Mouse (Mus musculus) stomach, embryonic 16.5 days (tissue): Measurements from ENCODE around the gene Tfdp2. TPM values are rescaled to one million over a fixed set of nuclear protein-coding genes. Genes with fewer than 3 reads are reported as not detected.
A peak's percentile ranks its signal among the peaks of the same experiment; 100 is the strongest.

Experiments
- ATAC-seq: fragments of 200-750 bp; cut with Nextera tagmentation; 2 replicates; pipeline ENCODE4 v1.8.0; 2017; ENCODE audit warnings: moderate number of reproducible peaks, moderate TSS enrichment; ENCODE audit not compliant: insufficient read depth, low FRiP score
- H3K27ac ChIP-seq: fragments of 300-500 bp; sonication (generic); 2 replicates; pipeline ENCODE4 v1.5.1; 2014; ENCODE audit warnings: low read length
- H3K27me3 ChIP-seq: fragments of 300-500 bp; sonication (generic); 2 replicates; pipeline ENCODE4 v1.6.1; 2014; ENCODE audit warnings: low read length, control low read depth, mixed read lengths; ENCODE audit not compliant: control insufficient read depth, insufficient read depth
- H3K36me3 ChIP-seq: fragments of 300-500 bp; sonication (generic); 2 replicates; pipeline ENCODE4 v1.6.1; 2014; ENCODE audit warnings: low read length; ENCODE audit not compliant: control insufficient read depth, insufficient read depth
- H3K4me1 ChIP-seq: fragments of 300-500 bp; sonication (generic); 2 replicates; pipeline ENCODE4 v1.6.1; 2014; ENCODE audit warnings: low read length, control low read depth, mixed read lengths; ENCODE audit not compliant: control insufficient read depth, insufficient read depth
- H3K4me2 ChIP-seq: fragments of 300-500 bp; sonication (generic); 2 replicates; pipeline ENCODE4 v1.6.1; 2014; ENCODE audit warnings: low read depth, low read length, mixed read lengths
- H3K4me3 ChIP-seq: fragments of 300-500 bp; sonication (generic); replicated peaks from 2 replicates; pipeline ENCODE4 v1.5.1; 2014; ENCODE audit warnings: mild to moderate bottlenecking, low read length
- H3K9ac ChIP-seq: fragments of 300-500 bp; sonication (generic); 2 replicates; pipeline ENCODE4 v1.6.1; 2014; ENCODE audit warnings: low read length
- H3K9me3 ChIP-seq: fragments of 300-500 bp; sonication (generic); replicated peaks from 2 replicates; pipeline ENCODE4 v1.6.1; 2016; ENCODE audit warnings: low read length, control low read depth; ENCODE audit not compliant: control insufficient read depth
- WGBS: fragments of 180-500 bp; shearing (Covaris S2); extraction: QIAGEN DNeasy Blood & Tissue Kit; methylation state at CpG from one replicate; pipeline ENCODE4 v1.1.7; 2014; 5-methylcytosine and 5-hydroxymethylcytosine counted together
- polyA plus RNA-seq: library from polyadenylated mRNA; unstranded; fragments of >200 nt; fragmentation: Nextera tagmentation; extraction: Ambion mirVana; gene quantifications from 2 replicates; pipeline ENCODE4 v1.2.1, GENCODE M21; 2015

The Tfdp2 gene
- polyA plus RNA-seq, 1 experiment from 2014 or later: 34.3 TPM

DNA sequence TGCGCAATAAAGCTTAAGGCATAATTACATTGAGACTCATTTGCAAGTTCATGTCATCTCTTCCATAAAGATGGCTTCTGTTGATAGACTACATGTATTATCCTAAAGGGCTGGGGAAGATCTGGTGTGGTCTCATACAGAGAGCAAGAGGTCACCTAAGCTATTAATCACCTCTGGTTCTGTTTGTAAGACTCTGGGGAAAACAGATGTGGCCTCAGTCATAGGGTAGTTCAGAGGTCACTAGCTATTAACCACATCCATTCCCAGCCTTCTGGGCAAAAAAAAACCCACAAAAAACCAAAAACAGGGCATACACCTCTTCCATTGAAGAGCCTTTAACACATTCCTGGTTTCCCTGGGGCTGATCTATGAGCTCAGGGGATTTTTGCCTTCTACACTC lies 42.2 kb downstream of the Tfdp2 start:
- Histone ChIP-seq H3K36me3 (no peaks in the 10 kb centered on the region), H3K9me3 (no peaks in the 10 kb centered on the region), H3K4me1 (no peaks in the 10 kb centered on the region), H3K4me3 (no peak overlapping the region), H3K4me2 (no peak overlapping the region), H3K9ac (no peak overlapping the region), H3K27ac (no peak overlapping the region), H3K27me3 (no peaks in the 10 kb centered on the region)
- ATAC-seq: no peak
- WGBS: 82% methylated on average over 1 of the region's 1 CpGs

DNA sequence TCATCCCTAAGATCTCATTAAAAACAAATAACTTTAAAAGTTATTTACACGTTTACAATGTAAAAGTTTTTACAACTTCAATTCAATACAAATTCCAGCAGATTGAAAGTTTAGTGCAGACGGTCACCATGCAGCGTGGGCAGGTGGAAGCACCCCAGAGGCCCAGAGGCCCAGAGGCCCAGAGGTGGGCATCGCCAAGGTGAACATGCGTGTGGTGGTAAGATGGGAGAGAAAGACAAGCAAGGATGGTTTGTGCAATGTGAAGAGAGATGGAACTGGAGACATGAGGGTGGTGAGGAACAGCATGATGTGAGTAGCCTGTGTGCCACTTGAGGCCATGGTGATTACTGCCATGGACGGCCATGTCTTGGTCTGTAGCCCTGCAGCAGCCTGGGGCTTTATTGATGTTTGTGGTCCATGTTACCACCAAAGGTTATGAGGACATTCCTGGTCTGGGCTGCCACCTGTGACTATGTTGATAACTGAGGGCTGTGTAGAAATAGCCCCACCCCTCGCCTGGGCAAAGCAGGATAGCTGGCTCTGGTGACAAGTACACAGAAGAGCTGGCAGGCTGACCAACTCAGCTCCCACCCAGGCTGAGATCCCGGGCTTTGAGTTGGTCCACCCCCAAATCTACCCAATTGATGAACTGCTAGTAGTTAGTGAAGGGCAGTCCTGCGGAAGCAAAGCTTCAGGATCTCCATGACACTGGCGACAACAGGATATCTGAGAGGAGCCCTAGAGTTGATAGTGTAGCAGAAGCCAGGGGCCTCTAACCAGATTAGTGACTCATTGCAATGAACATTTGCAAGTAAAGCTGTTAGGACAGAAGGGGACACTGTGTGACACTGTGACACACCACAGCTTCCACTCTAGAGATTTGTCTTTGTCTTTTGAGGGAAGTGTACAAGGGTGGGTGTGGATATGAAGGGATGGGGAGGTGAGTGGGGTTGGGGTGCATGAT lies 45.3 kb downstream of the Tfdp2 start:
- WGBS: 81% methylated on average over 10 of the region's 10 CpGs
- no peaks in the 10 kb centered on the region for H3K36me3 ChIP-seq

DNA sequence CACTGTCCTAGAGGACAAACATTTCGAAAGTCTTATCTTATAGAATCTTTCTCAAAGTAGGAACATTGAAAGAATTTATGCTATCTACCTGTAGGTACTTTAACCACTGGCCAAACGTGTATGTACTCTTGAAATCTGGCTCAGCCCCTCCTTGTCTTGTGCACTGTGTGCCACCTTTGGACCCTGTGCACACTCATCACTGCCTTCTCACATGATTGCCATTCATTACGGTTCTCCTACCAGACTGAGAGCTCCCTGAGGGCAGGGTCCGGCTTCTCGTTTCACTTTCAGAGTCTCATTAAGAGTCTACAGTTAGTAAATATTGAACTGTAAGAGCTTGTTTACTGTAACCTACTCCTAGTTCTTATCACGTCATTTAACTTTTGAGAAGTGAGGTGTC lies 47.8 kb downstream of the Tfdp2 start:
- H3K4me2 ChIP-seq: no peak overlapping the region
- H3K4me3 ChIP-seq: no peak overlapping the region
- H3K27me3 ChIP-seq: no peaks in the 10 kb centered on the region
- no peak overlapping the region for H3K9ac ChIP-seq
- H3K36me3 ChIP-seq: no peaks in the 10 kb centered on the region
- peak; percentile 66; the same call in 1 of the 2 replicates for ATAC-seq
- H3K4me1 ChIP-seq: no peaks in the 10 kb centered on the region
- WGBS: 53% methylated on average over 6 of the region's 6 CpGs
- H3K9me3 ChIP-seq: no peaks in the 10 kb centered on the region
- no peak overlapping the region for H3K27ac ChIP-seq

More for the DNA sequence above, 45.3 kb downstream of the Tfdp2 start:
- no peak overlapping the region for H3K4me3 ChIP-seq
- H3K4me1 ChIP-seq: no peaks in the 10 kb centered on the region
- no peak overlapping the region for H3K4me2 ChIP-seq
- no peaks in the 10 kb centered on the region for H3K27me3 ChIP-seq
- no peak overlapping the region for H3K9ac ChIP-seq
- no peaks in the 10 kb centered on the region for H3K9me3 ChIP-seq
- ATAC-seq: peak; percentile 77; the same call in 1 of the 2 replicates
- H3K27ac ChIP-seq: no peak overlapping the region

DNA sequence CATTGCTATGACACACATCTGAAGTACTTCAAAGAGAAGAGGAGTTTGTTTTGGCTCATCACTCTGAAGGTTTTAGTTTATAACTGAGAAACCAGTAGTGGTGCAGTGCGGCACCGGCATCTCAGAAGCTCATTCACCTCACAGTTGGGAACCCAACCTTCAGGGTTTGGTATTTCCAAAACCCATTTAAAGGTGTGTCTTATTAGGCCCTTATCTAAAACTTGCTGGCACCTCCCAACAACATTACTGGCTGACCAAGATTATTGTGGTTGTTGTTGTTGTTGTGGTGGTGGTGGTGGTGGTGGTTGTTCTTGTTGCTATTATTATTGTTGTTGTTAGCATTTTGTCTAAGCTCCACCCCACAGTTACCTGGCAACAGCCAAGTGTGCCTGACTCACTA lies 58.7 kb downstream of the Tfdp2 start:
- whole genome bisulfite sequencing: 91% methylated on average over 2 of the region's 2 CpGs
- Histone ChIP-seq H3K4me1 (peaks cover 7% of the 10 kb centered on the region; the same call in 1 of the 2 replicates), H3K4me3 (no peak overlapping the region), H3K36me3 (no peaks in the 10 kb centered on the region), H3K9ac (no peak overlapping the region), H3K27me3 (no peaks in the 10 kb centered on the region), H3K27ac (no peak overlapping the region), H3K4me2 (no peak overlapping the region), H3K9me3 (no peaks in the 10 kb centered on the region)
- no peak for ATAC-seq

DNA sequence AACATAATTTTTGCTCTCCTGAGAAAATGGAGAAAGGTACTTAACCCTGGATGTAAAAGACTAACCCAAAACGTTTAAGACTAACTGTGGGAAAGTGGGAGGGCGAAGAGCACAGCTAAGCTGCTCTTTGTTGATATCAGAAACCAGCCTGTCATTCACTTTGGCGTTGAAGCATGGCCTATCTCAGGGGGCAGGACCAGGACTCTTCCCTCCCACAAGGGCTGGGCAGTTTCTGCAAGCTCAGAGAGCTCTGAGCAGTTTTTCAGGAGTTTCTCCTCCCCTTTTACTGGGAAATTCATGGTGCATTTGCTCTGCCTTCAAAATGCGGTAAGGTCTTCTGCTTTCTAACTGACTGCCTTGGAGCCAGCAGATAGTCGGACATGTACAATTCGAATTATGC lies 62.4 kb downstream of the Tfdp2 start:
- WGBS: 22% methylated on average over 6 of the region's 6 CpGs
- Histone ChIP-seq H3K27me3 (no peaks in the 10 kb centered on the region), H3K36me3 (no peaks in the 10 kb centered on the region), H3K4me2 (peak overlapping the region; percentile 61), H3K9me3 (no peaks in the 10 kb centered on the region), H3K4me1 (peaks cover 7% of the 10 kb centered on the region; the same call in 1 of the 2 replicates), H3K27ac (no peak overlapping the region), H3K9ac (no peak overlapping the region), H3K4me3 (no peak overlapping the region)
- peak; percentile 86 for ATAC-seq

DNA sequence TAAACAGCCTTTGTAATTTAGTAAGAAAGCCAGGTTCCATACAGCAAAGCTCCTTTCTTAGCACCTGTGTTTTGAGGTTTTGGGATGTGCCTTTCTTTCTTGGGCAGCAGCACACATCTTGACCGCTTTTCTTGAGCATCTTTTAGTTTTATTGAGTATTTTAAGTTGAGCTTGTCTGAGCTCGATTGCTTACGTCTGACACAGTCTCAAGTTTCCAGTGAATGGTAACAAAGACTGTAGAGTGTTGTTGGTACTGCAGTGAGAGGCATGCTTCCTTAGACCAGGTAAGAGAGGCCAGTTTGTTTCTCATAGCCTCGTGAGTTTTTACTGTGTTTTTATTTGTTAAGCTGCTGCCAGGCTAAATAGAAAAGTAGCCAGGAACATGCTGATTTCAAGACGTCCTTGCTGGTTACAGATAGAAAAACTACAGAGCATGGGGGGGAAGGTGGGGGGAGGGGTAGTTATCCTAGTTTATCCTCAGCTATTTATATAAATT lies 63.0 kb downstream of the Tfdp2 start:
- WGBS: 6% methylated on average over 5 of the region's 5 CpGs
- H3K9me3 ChIP-seq: no peaks in the 10 kb centered on the region
- peaks cover 7% of the 10 kb centered on the region; the same call in 1 of the 2 replicates for H3K4me1 ChIP-seq
- peak overlapping the region; percentile 61 for H3K4me2 ChIP-seq
- H3K27ac ChIP-seq: no peak overlapping the region
- no peaks in the 10 kb centered on the region for H3K36me3 ChIP-seq
- peak overlapping the region; percentile 52 for H3K4me3 ChIP-seq
- ATAC-seq: no peak
- peak overlapping the region; percentile 57 for H3K9ac ChIP-seq
- H3K27me3 ChIP-seq: no peaks in the 10 kb centered on the region

DNA sequence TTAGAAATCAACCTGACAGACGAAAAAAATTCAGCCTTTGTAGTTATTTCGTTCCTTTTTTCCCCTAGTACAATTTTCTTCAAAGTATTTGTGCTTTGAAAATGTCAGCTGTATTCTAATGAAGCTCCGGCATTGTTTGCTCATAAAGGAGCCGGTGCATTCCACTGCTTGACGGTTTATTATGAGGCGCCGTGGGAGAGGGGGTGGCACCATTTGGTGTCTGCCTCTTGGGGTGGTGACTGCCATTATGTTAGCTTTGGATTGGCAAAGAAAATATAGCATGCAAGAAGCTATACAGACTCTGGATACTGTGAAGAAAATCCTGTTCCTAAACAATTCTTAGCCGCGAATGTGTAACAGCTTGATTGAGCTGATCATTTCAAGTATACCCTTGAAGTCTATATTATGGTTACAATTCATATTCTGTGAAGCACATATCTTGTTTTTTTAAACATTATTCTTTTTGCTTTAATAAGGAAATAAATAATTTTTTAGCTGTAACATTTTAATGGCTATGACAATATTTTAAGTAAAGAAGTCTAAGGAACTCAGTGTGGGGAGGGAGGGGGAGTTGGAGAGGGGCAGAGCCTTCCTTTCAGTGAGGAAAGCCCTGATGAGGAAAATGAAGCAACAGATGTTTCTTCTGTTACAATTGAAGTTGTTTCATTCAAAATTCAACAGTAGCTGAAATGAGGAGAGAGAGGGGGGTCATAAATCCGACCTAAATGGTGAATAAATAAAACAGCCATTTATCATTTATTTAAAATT lies 63.9 kb downstream of the Tfdp2 start:
- H3K27me3 ChIP-seq: no peaks in the 10 kb centered on the region
- H3K4me1 ChIP-seq: peaks cover 7% of the 10 kb centered on the region; the same call in 1 of the 2 replicates
- peak overlapping the region; percentile 66 for H3K9ac ChIP-seq
- H3K36me3 ChIP-seq: no peaks in the 10 kb centered on the region
- peak overlapping the region; percentile 48 for H3K4me3 ChIP-seq
- H3K4me2 ChIP-seq: peak overlapping the region; percentile 71
- no peak for ATAC-seq
- WGBS: 4% methylated on average over 10 of the region's 10 CpGs
- H3K27ac ChIP-seq: no peak overlapping the region
- H3K9me3 ChIP-seq: no peaks in the 10 kb centered on the region

DNA sequence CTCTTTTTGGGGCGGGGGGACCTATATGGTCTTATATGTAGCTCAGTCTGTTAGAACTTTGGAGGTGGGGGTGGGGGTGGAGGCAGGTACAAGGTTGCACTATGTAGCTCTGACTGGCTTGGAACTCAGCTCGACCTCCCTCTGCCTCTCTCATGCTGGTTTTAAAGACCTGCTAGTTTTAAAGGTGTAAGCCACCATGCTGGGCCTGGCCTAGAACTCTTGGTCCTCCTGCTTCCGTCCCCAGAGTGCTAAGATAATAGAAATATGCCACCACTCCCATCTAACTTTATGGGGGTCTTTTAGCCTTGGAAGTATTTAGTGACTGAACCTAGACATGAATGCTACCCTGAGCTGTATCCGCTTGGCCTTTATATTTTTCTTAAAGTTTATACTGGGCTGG lies 65.0 kb downstream of the Tfdp2 start:
- Histone ChIP-seq H3K27ac (no peak overlapping the region), H3K4me2 (no peak overlapping the region), H3K36me3 (no peaks in the 10 kb centered on the region), H3K4me1 (peaks cover 7% of the 10 kb centered on the region; the same call in 1 of the 2 replicates), H3K9me3 (no peaks in the 10 kb centered on the region), H3K9ac (no peak overlapping the region), H3K27me3 (no peaks in the 10 kb centered on the region), H3K4me3 (no peak overlapping the region)
- WGBS: 77% methylated on average over 4 of the region's 4 CpGs
- no peak for ATAC-seq

DNA sequence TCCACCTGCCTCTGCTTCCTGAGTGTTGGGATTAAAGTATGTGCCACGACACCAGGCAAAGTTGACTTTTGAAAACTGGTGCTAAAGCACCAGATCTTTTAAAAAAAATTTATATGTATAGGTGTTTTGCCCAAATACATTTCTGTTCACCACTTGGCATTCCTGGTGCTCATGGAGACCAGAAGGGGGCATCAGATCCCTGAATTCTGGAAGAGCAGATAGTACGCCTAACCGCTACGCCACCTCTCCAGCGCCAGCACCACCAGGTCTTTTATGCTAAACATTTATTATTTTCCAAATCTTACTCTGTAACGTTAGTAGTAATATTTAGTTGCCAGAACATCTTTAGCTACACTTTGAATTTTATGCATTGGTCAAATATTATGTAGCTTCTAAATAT lies 65.9 kb downstream of the Tfdp2 start:
- H3K27ac ChIP-seq: no peak overlapping the region
- no peak for ATAC-seq
- H3K36me3 ChIP-seq: no peaks in the 10 kb centered on the region
- no peaks in the 10 kb centered on the region for H3K27me3 ChIP-seq
- H3K9ac ChIP-seq: no peak overlapping the region
- H3K4me2 ChIP-seq: no peak overlapping the region
- H3K4me1 ChIP-seq: peaks cover 7% of the 10 kb centered on the region; the same call in 1 of the 2 replicates
- H3K9me3 ChIP-seq: no peaks in the 10 kb centered on the region
- no peak overlapping the region for H3K4me3 ChIP-seq
- WGBS: 94% methylated on average over 6 of the region's 6 CpGs
